Mouse (Mus musculus) liver, adult 2 months (tissue): ENCODE data around the gene Lars2. TPM values are rescaled to one million over a fixed set of nuclear protein-coding genes. Genes with fewer than 3 reads are reported as not detected.

ENCODE experiments used
- DNase-seq: peaks from one replicate; pipeline ENCODE4 v3.0.0-alpha.2; 2011; ENCODE audit warnings: low read depth, low spot score; ENCODE audit errors: extremely low read depth
- H3K27ac ChIP-seq: fragments of 200-500 bp; replicated peaks from 2 replicates; pipeline ENCODE4 v1.5.1; 2012; ENCODE audit warnings: low read depth, mild to moderate bottlenecking, control low read depth, inconsistent platforms, low read length; ENCODE audit not compliant: insufficient read depth
- H3K27me3 ChIP-seq: fragments of 200-500 bp; 2 replicates; pipeline ENCODE4 v1.6.1; 2012; ENCODE audit warnings: mild to moderate bottlenecking, moderate library complexity, low read length, inconsistent platforms; ENCODE audit not compliant: control insufficient read depth, insufficient read depth
- H3K36me3 ChIP-seq: fragments of 200-500 bp; 2 replicates; pipeline ENCODE4 v1.6.1; 2012; ENCODE audit warnings: low read length, inconsistent platforms; ENCODE audit not compliant: control insufficient read depth, insufficient read depth
- H3K4me1 ChIP-seq: fragments of 200-500 bp; 2 replicates; pipeline ENCODE4 v1.6.1; 2011; ENCODE audit warnings: low read length; ENCODE audit not compliant: control insufficient read depth, insufficient read depth
- H3K4me3 ChIP-seq: fragments of 200-500 bp; 2 replicates; pipeline ENCODE4 v1.5.1; 2011; ENCODE audit warnings: low read depth, mild to moderate bottlenecking, control low read depth, low read length, moderate library complexity; ENCODE audit not compliant: insufficient read depth
- H3K79me2 ChIP-seq: fragments of 200-500 bp; 2 replicates; pipeline ENCODE4 v1.6.1; 2012; ENCODE audit warnings: inconsistent platforms, mild to moderate bottlenecking, low read length, moderate library complexity; ENCODE audit not compliant: control insufficient read depth, insufficient read depth
- H3K9ac ChIP-seq: fragments of 200-500 bp; 2 replicates; pipeline ENCODE4 v1.6.1; 2012; ENCODE audit warnings: low read depth, mild to moderate bottlenecking, control low read depth, inconsistent platforms, low read length
- CTCF ChIP-seq: fragments of 200-500 bp; IDR thresholded peaks from 2 replicates; pipeline ENCODE4 v1.5.1; 2011; ENCODE audit warnings: low read depth, low read length, control low read depth
- POLR2A ChIP-seq: fragments of 200-500 bp; IDR thresholded peaks from 2 replicates; pipeline ENCODE4 v1.6.1; 2011; ENCODE audit warnings: low read length, control low read depth; ENCODE audit not compliant: insufficient read depth; ENCODE audit errors: extremely low read depth
- WGBS: fragments of 180-500 bp; shearing (Covaris S2); methylation state at CpG from one replicate; pipeline ENCODE4 v1.1.7; 2018; 5-methylcytosine and 5-hydroxymethylcytosine counted together
- polyA plus RNA-seq: library from polyadenylated mRNA; depleted of rRNA; stranded (reverse); fragments of >200 nt; gene quantifications from 2 replicates; pipeline ENCODE4 v1.2.3, GENCODE M21; 2012; rRNA removed
- total RNA-seq: library from RNA; depleted of rRNA; stranded (reverse); fragments of >200 nt; gene quantifications from 2 replicates; pipeline ENCODE4 v1.2.3, GENCODE M21; 2014; rRNA removed

Gene Lars2
- total and polyA plus RNA-seq, 2 experiments: 24.1 to 482 TPM

GRCm38 (mm10) chr9:123506270-123507146 is 139.8 kb downstream of the Lars2 start:
- Histone ChIP-seq H3K79me2 (no peaks in the 10 kb centered on the region), H3K27me3 (no peaks in the 10 kb centered on the region), H3K4me1 (peaks cover 17% of the 10 kb centered on the region), H3K27ac (no peak overlapping the region), H3K36me3 (peaks cover 11% of the 10 kb centered on the region), H3K4me3 (no peak overlapping the region), H3K9ac (no peak overlapping the region)
- 29% methylated on average over 4 of the region's 4 CpGs for WGBS
- peak; percentile 66 for DNase-seq
- TF ChIP-seq CTCF: no peak
- no peak for TF ChIP-seq POLR2A

GRCm38 (mm10) chr9:123507380-123507779 is 140.7 kb downstream of the Lars2 start:
- 87% methylated on average over 2 of the region's 2 CpGs for WGBS

GRCm38 (mm10) chr9:123508986-123509385 is 142.3 kb downstream of the Lars2 start:
- H3K9ac ChIP-seq: no peak overlapping the region
- DNase-seq: no peak
- H3K4me1 ChIP-seq: peaks cover 19% of the 10 kb centered on the region
- WGBS: 87% methylated on average over 2 of the region's 2 CpGs
- no peaks in the 10 kb centered on the region for H3K27me3 ChIP-seq
- no peaks in the 10 kb centered on the region for H3K79me2 ChIP-seq
- peaks cover 17% of the 10 kb centered on the region for H3K36me3 ChIP-seq
- H3K4me3 ChIP-seq: no peak overlapping the region
- TF ChIP-seq POLR2A: no peak
- TF ChIP-seq CTCF: no peak
- H3K27ac ChIP-seq: no peak overlapping the region

More at GRCm38 (mm10) chr9:123507380-123507779, 140.7 kb downstream of the Lars2 start:
- Histone ChIP-seq H3K9ac (no peak overlapping the region), H3K4me1 (peaks cover 17% of the 10 kb centered on the region), H3K27ac (no peak overlapping the region), H3K4me3 (no peak overlapping the region), H3K36me3 (peaks cover 13% of the 10 kb centered on the region), H3K27me3 (no peaks in the 10 kb centered on the region), H3K79me2 (no peaks in the 10 kb centered on the region)
- no peak; the same call in 1 of the 2 replicates for TF ChIP-seq CTCF
- DNase-seq: no peak

GRCm38 (mm10) chr9:123509638-123510604 is 143.2 kb downstream of the Lars2 start:
- no peak for TF ChIP-seq POLR2A
- no peak for TF ChIP-seq CTCF
- Histone ChIP-seq H3K4me1 (peaks cover 19% of the 10 kb centered on the region), H3K79me2 (no peaks in the 10 kb centered on the region), H3K36me3 (peaks cover 19% of the 10 kb centered on the region), H3K9ac (no peak overlapping the region), H3K27me3 (no peaks in the 10 kb centered on the region), H3K4me3 (no peak overlapping the region), H3K27ac (no peak overlapping the region)
- no peak for DNase-seq
- WGBS: 31% methylated on average over 8 of the region's 8 CpGs

- no peak overlapping the region for H3K4me3 ChIP-seq
- peaks cover 19% of the 10 kb centered on the region for H3K36me3 ChIP-seq
- H3K9ac ChIP-seq: no peak overlapping the region
- no peak for DNase-seq
- TF ChIP-seq CTCF (no peak), POLR2A (no peak)
- H3K4me1 ChIP-seq: peaks cover 14% of the 10 kb centered on the region
- no peaks in the 10 kb centered on the region for H3K79me2 ChIP-seq
- no peaks in the 10 kb centered on the region for H3K27me3 ChIP-seq
- WGBS: 84% methylated on average over 5 of the region's 5 CpGs
- no peak overlapping the region for H3K27ac ChIP-seq
Observed at GRCm38 (mm10) chr9:123510926-123511325, 144.2 kb downstream of the Lars2 start.

Other genes with a start within 250 kb of the Lars2 start
- 0.65 and 1.0 TPM in 2 replicates for gene Clec3b, start 216.0 kb upstream of the Lars2 start, total RNA-seq
- 0.29 and 0.73 TPM in 2 replicates for gene Clec3b, start 216.0 kb upstream of the Lars2 start, polyA plus RNA-seq
- gene Cdcp1, start 150.9 kb upstream of the Lars2 start, total RNA-seq: 2.6 and 3.1 TPM in 2 replicates
- gene Cdcp1, start 150.9 kb upstream of the Lars2 start, polyA plus RNA-seq: 4.0 and 4.3 TPM in 2 replicates
- gene Tmem158, start 106.2 kb upstream of the Lars2 start, total RNA-seq: 0.09 and 0.40 TPM in 2 replicates
- gene Tmem158, start 106.2 kb upstream of the Lars2 start, polyA plus RNA-seq: 0.76 and 0.83 TPM in 2 replicates
- 19.7 and 22.2 TPM in 2 replicates for gene Limd1, start 111.8 kb downstream of the Lars2 start, total RNA-seq
- gene Limd1, start 111.8 kb downstream of the Lars2 start, polyA plus RNA-seq: 15.9 and 24.6 TPM in 2 replicates
- 62.3 and 74.3 TPM in 2 replicates for gene Sacm1l, start 162.8 kb downstream of the Lars2 start, total RNA-seq
- gene Sacm1l, start 162.8 kb downstream of the Lars2 start, polyA plus RNA-seq: 7.7 and 9.4 TPM in 2 replicates